Mouse (Mus musculus) spleen, adult 2 months (tissue): ENCODE measurements around the gene Adam30.

ENCODE experiments used
- CTCF ChIP-seq: fragments of 200-500 bp; IDR thresholded peaks from 2 replicates; pipeline ENCODE4 v1.5.1; 2011; ENCODE audit warnings: mild to moderate bottlenecking, inconsistent platforms; ENCODE audit not compliant: insufficient read depth, insufficient read length, insufficient replicate concordance; ENCODE audit errors: extremely low read depth
- POLR2A ChIP-seq: fragments of 200-500 bp; IDR thresholded peaks from 2 replicates; pipeline ENCODE4 v1.6.1; 2011; ENCODE audit warnings: low read depth, low read length, inconsistent platforms

DNA sequence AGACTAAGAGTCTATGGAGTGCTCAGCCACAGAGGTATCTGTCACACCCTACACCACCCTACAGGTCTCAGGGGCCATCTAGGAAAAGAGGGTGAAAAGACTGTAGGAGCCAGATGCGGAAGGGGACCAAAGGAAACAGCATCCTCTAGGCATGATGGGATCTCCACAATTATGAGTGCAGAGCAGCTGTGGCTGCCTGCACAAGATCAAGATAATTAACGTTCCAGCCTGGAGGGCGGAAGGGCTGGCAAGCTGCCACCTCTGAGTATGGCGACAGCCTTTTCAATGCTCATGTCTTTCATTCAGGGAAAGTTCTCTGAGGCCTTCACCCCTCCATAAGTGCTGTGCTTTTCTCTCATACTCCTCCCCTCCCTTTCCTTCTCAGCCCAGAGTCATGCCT is 1.1 kb upstream of the Adam30 start:
- no peak for TF ChIP-seq CTCF
- TF ChIP-seq POLR2A = no peak
